Mouse (Mus musculus) naive thymus-derived CD4-positive, alpha-beta T cell, adult 2 months (primary cell): ENCODE measurements around the gene Ngef.

Source experiments
- DNase-seq: peaks from one replicate; pipeline ENCODE4 v3.0.0-alpha.2; 2011; ENCODE audit warnings: low read depth

Gene Ngef

DNA sequence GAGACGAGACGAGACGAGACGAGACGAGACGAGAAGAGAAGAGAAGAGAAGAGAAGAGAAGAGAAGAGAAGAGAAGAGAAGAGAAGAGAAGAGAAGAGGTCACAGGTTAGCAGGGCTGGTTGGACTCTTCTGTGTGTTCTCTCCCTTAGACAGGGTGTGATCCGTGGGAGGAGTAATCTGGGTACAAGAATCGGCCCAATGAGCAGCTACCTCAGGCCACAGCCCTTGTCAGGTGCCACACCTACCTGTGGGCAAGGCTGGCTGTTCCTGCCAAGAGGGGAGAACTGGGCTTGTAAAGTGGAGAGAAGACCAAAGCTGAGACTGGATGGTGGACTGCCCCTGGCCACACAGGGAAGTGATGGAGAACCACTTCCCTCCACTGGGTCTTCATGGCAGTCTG lies 7.9 kb downstream of the Ngef start:
- DNase-seq: no peak

DNA sequence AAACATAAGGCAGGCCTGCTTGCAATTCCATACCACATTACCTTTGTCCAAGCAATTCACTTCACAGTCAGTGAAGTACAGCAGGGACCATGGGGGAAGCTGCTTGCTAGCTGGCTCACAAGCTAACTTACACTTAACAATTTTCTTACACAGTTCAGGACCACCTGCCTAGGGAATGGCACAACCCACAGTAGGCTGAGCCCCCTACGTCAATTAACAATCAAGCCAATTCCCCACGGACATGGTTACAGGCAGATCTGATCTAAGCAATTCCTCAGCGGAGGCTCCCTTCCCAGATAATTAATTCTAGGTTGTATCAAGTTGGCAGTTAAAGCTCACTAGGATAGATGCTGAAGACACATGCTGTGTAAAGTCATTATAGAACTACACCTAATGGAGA lies 10.7 kb downstream of the Ngef start:
- DNase-seq: no peak

DNA sequence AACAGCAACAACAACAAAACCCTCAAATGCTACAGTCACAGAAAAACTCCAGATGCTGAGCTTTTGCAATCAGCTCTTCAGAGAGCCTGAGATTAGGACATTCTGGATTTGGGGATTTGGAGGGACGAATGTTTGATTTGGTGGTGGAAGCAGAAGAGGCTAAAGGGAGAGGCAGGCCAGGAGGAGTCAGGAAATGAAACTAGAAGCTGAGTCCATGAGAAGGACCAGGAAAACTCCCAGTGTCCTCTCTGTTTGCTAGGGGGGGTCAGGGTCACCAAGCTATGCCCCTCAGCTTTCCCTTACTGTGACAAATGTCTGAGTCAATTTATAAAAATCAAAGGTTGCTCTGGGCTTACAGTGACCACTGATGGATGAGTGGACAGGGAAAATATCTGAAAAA lies 20.1 kb downstream of the Ngef start:
- DNase-seq: no peak

GRCm38 (mm10) chr1:87551008-87551407 lies 22.7 kb downstream of the Ngef start:
- no peak for DNase-seq

DNA sequence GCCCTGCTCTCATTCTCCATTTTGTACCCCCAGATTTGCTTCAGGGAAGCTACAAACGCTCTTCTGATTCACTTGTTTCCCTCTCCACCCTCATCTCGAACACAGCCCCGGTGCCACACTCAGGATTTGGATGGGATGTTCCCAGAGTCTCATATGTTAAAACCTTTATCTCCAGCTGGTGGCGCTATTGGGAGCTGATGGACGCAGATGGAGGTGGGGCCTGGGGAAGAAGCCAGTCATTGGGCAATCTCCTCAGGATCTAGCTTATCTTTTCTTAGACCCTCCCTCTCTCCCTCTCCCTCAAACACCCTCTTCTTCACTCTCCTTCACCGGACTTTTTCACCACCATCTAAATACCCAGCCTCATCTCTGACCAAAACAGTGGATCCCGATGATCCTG lies 32.1 kb downstream of the Ngef start:
- peak; percentile 51 for DNase-seq

- DNase-seq: no peak
These were observed 36.7 kb downstream of the Ngef start for GRCm38 (mm10) chr1:87537008-87537407.

- DNase-seq: no peak
These were observed 39.6 kb downstream of the Ngef start for GRCm38 (mm10) chr1:87534118-87534517.

DNA sequence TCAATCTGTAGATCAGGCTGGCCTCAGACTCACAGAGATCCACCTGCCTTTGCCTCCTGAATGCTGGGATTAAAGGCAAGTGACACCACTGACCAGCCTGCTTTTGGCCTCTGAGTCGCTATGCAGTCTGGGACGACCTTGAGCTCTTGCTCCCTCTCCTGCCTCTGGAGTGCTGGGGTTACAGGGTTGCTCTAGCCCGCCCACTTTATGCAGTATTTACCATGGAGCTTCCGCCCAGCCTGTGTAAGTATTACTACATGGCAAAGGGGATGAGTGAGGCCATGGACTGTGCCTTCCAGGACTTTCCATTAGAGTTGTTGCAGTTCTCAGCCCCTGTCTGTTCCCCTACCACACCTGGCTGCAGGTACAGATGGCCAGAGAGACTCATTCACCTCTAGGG lies 41.3 kb downstream of the Ngef start:
- no peak for DNase-seq

GRCm38 (mm10) chr1:87527191-87527590 lies 46.5 kb downstream of the Ngef start:
- no peak for DNase-seq

- no peak for DNase-seq
These were observed 48.6 kb downstream of the Ngef start for GRCm38 (mm10) chr1:87525041-87525440.

DNA sequence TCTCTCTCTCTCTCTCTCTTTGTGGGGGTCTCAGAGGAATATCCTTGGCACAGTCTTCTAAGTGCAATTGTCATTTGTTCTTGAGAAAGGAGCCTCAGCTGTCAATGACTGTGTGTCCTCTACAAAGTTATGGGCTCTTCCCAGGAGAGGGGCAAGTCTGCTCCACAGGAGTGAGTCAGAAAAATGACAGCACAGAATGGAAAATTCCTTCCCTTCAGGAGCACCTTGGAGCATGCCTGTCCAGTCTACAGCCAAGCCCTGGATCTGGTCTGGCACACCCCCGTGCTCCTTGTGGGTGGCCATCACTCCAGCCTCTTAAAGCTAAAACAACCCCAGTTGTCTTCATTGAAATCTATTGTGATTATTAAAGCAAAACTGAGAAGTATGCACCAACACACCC lies 52.1 kb downstream of the Ngef start:
- no peak for DNase-seq

- no peak for DNase-seq
These were observed 53.2 kb downstream of the Ngef start for GRCm38 (mm10) chr1:87520467-87520866.

DNA sequence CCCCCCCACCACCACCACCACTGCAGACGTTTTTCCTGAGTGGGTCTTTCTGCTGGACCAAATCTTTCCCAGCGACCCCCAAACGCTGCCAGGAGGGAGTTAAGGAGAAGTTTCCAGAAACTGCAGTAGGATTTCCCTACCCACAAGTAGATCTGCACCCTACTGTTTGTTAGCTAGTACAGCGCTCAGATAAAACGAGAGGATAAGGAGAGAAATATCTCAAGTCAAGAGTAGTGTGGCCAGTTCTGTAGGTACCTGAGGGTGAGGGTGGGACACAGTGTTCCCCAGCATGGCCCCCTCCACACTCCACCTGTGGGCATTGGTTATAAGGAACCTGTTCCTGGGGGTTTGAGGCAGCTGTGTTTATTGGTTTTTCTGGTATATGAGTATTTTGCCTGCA lies 62.8 kb downstream of the Ngef start:
- no peak for DNase-seq

GRCm38 (mm10) chr1:87510166-87510691 lies 63.4 kb downstream of the Ngef start:
- peak; percentile 7 for DNase-seq

DNA sequence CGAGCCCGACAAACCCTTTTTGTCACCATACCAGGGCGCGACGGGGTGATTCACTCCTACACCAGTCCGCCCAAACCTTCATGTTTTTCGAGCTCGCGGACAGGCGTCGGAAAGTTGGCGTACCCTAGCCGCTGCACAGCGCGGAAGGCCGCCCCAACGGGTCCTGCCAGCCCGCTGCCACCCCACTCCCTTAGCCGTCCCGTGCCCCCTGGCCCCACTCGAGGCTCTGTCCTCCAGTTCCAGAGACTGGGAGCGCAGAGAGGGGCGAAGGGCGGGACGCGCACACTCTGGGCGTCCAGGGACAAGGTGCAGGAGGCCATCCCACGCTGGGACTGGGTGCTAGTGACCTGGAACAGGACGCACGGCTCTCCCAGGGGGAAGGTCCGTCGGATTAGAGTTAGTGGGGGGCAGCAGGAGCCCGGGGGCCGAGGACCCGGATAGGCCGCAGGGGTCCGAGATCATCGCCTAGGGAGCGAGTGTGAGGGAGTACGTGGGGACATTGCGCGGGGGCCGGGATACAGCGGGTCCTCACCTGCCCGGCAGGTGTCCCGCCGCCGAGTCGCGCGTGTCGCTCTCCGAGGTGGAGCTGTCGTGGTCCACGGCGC lies 64.0 kb downstream of the Ngef start, which contains the start of gene Neu2:
Gene Neu2, plus strand, starts transcription at position 329 of the 605 bp plus-strand sequence.
- DNase-seq: no peak

DNA sequence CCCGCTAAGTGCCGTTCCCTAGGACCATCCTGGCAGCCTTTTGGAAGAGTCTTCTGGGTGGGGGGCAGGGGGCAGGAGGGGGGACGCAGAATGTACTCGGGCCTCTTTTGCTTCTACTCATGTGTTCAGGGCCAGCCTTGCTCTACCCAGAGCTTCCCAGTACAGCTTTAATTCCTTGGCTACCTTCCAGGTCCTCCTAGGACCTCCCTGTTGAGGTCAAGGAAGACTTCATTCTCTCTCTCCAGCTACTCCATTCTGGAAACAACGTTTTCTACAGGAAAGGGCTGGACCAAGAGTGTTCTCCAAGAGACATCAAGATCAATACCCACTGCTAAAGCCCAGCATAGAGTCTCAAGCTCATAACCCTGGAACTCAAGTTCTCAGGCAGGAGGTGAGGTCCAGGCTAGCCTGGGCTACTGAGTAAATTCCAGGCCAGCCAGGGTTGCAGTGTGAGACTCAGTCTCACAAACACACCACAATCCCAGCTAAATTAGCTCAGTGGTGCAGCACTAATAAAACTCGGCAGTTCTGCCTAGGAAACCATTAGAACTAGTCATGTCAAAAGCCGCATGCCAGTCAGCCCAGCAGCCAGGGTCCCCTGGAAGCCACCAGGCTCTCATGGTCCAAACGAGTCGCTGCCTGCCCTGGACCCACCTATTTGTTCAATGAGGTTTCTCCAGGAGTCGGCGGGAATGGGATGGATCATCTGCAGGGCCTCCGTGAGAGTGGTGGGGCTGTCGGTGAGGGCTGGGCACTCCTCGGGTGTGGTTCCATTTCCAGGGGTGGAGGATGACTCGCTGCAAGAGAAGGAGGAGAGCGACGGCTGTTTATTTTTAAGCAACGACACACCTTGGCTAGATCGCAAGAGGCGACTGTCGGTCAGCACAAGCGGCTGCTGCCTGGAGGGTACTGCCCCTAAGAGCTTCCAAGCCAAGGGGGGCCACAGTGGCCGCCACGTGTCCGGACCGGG lies 64.8 kb downstream of the Ngef start:
- DNase-seq: no peak

GRCm38 (mm10) chr1:87507857-87508256 lies 65.8 kb downstream of the Ngef start:
- no peak for DNase-seq

DNA sequence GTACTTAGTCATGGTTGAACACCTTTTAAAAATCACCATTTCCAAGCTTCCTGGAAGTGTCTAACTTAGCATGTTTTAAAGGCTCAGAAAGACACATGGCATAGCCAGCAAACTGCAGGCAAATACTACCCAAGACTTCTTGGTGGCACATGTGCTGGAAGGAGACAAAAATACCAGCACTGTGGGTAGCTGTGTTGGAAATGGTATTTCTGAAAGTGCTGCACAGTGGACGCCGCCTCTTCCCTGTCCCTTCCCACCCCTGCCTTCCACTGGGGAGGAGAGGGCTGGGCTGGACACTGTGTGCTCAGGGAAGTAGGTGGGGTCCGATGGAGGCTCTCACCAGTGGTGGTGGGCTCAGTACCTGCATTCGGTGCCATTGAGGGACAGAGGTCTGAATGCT lies 68.1 kb downstream of the Ngef start:
- DNase-seq: no peak

- DNase-seq: no peak
These were observed 80.1 kb downstream of the Ngef start for GRCm38 (mm10) chr1:87493542-87493941.

- DNase-seq: no peak
These were observed 81.4 kb downstream of the Ngef start for GRCm38 (mm10) chr1:87492285-87492684.

DNA sequence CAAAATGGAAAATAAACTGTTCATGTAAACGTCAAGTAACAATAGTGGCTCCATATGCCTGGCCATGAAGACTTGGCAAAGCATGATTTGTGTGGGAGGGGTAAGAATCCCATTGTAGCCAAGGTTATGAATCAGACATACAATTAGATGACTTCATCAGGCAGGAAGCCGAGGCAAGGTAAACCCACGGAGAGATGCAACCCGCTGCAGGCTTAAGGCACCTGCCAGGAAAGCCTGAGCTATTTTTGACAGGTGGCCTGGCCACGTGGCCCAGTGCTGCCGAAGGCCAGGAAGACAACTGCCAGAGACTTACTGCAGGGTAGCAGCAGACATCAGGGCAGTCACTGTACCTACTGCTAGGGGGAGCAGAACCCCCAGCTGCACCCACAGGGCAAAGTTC lies 87.3 kb downstream of the Ngef start:
- no peak for DNase-seq

DNA sequence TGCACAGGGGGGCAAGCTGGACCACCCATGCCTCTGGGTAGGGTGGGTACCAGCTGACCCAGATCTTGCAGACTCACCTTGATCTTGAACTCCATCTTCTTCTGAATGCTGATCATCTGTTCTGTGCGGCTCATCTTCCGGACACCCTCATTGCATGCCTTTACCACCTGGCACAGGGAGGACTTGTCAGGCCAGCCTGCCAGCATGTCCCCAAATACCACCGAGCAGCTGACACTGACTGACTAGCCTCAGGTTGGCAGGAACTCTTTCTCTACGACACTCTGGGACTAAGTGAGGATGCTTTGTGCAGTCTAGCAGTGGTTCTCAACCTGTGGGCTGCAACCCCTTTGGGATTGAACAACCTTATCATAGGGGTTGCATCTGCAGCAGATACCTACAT lies 91.1 kb downstream of the Ngef start:
- no peak for DNase-seq
